Mouse (Mus musculus) embryo, embryonic 10.5 days (tissue): ENCODE results near the gene Cmah.

Experiments used
- DNase-seq: peaks from one replicate; pipeline ENCODE4 v3.0.0-alpha.2; 2015; ENCODE audit warnings: low spot score

Cmah gene

DNA sequence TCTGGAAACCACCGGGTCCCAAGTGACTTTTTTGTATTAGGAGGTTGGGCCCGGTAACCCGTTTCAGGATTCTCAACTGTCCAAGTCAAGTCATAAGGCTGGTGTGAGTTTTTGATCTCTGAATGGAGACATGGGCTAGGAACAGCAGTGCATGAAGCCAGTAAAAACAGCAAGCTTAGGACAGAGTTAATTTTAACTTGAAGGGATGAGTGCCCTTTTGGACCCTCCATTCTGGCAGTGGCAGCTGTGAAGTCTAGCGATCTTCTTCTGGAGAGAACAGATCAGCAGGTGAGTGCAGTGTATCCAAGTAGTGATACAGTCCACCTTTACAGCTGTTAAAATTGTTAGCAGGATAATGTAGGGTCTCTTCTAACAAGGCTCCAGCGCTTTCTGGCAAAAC is at the start of gene Cmah:
Cmah (plus strand) TSS at position 204 of the 400 bp plus-strand sequence.
- DNase-seq: no peak

DNA sequence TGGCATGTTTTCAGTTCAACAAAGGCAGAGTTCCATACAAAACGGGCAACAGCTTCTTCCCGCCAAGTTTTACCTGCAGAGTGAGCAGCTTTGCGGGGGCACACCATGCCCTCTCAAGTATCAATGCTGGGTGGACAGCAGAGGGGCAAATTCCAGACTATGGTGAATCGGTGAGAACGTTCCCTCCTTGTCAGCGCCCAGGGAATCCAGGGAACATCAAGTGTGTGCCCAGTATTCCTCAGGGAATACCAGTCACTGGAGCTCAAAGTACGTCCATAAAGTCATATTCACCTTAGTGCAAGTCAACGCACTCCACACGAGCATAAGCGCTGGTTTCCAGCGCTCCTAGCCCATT is 47.8 kb upstream of the Cmah start:
- DNase-seq: no peak

- DNase-seq: peak; percentile 35
Measured at GRCm38 (mm10) chr13:24279762-24280438, 47.3 kb upstream of the Cmah start.

DNA sequence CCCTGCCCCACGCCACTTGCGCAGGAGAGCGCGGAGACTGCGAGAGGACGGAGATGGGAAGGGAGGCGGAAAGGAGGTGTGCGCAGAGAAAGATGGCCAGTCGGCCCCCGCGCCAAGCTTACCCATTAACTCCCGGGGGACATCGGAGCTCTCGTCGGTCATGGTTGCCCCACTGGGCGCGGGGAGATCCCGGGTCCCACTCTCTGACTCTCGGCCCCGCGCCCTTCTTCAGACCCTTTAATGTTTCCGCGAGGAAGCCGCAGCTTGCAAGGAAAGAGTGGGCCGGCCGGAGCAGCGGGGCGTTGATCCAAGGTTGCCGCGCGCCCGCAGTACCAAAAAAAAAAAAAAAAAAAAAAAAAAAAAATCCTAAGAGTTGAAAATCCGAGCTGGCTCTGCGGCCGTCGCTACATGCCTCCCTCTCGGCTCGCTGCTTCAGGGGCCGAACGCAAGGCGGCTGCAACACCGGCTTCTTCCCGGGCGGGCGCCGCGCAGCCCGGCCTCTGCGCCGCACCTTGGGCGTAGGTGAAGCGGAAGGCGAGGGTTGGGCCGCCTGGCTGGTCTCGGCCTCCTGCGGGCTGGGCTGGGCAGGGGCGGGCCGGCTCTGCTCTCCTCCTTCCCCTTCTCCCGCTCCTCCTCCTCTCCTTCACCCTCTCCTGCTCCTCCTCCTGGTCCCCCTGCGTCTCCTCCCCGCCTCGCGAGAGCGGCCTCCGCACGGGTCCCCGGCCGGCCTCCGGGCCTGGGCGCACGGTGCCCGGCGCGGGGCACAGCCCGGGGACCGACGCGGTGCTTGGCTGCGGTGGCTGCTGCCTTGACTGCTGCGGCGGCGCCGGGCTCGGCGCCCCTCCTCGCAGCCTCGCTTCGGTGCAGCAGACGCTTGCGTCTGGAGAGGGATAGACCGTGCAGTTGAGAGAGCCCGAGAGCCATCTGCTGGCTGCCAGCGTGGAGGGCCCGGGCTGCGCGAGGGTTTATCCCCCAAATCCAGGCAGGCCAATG is 46.5 kb upstream of the Cmah start, which contains the start of gene Carmil1:
Carmil1 (minus strand) TSS at position 357 of the 993 bp plus-strand sequence.
- peak; percentile 89 for DNase-seq

- no peak for DNase-seq
Measured at GRCm38 (mm10) chr13:24287381-24287780, 39.8 kb upstream of the Cmah start.

- DNase-seq: peak; percentile 81
Measured at GRCm38 (mm10) chr13:24297252-24297651, 30.0 kb upstream of the Cmah start.

- no peak for DNase-seq
Measured at GRCm38 (mm10) chr13:24305486-24305885, 21.7 kb upstream of the Cmah start.

GRCm38 (mm10) chr13:24306248-24306647 is 21.0 kb upstream of the Cmah start:
- DNase-seq: no peak

- DNase-seq: no peak
Measured at GRCm38 (mm10) chr13:24311011-24311940, 15.9 kb upstream of the Cmah start.

DNA sequence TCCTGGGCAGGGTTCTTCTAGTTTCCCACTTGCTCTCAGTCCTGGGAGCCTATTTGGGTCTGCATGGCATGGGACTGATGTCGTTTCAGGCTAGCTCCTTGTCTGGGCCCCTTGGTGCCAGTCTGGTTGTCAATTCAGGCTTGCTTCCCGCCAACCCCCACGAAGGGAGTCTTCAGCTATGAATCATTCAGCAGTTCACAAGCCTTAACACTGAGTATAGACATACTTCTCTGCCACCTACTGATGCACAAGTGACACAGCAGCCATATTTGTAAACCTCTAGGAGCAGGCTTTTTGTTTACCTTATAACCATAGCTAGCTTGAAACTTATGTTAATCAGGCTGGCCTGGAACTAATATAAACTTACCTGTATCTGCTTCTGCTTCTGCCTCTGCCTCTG is 10.6 kb upstream of the Cmah start:
- no peak for DNase-seq

DNA sequence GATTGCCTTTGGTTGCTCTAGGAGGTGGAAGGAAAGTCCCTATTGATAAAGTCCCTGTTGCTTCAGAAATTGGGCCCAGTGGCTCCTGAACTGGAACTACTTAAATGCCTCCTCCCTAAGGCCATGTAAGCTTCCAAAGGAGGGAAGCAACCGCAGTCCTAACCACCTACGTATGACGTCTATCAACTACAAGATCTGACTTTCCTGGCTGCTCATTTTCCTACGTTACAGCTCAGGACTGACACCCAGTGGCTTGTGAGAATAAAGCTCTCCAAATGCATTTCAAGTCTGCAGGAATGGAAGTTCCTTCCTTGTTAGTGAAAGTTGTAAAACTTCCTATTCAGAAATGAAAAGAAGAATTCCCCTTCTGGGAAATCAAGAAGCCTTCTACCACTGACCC is 8.6 kb upstream of the Cmah start:
- peak; percentile 64 for DNase-seq

DNA sequence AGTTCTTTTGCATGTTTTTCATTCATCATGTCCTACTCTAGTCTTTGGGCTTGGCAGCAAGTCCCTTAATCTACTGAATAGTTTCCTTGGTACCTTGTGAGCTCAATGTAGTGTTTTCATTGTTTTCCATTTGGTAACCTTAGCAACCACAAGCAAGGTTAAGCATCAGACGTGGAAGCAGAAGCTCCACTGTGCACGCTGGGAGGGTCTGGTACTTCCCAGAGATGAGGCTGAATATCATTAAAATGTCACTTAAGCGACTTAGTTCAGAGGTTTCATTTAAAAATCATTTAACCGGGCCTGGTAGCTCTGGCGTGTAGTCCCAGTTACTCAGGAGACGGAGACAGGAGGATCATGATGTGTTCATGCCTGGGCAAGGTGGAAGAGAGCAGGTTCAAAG is 5.9 kb upstream of the Cmah start:
- no peak for DNase-seq

DNA sequence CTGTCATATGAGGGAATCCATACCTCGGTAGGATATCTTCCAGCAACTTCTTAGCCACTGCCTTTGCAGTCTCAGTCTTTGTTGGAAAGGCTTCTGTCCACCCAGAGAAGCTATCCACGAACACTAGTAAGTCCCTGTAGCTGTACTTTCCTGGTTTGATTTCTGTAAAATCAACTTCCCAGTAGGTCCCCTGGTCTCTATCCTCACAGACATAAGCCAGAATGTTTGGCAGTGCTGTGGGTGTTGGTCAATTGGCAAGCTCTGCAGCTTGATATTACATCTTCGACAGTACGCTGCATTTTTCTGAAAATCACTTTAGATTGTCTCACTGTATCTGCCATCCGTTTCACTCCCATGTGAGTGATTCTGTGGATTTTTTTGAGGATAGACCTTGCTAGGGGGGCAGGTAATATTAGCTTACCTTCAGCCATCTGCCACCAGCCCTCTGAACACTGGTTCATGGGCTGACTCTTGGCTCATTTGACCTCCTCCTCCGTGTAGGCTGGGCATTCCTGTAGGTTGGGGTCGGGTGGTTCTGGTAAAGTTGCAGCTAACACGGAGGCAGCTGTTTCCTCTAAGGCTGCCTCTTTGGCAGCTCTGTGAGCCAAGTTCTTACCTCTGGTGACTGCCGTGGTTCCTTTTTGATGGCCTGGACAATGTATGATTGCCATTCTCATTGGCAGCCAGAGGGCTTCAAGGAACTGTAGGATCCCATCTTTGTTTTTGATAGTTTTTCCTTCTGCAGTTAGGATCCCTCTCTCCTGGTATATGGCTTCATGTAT is 1.0 kb downstream of the Cmah start:
- DNase-seq: no peak

DNA sequence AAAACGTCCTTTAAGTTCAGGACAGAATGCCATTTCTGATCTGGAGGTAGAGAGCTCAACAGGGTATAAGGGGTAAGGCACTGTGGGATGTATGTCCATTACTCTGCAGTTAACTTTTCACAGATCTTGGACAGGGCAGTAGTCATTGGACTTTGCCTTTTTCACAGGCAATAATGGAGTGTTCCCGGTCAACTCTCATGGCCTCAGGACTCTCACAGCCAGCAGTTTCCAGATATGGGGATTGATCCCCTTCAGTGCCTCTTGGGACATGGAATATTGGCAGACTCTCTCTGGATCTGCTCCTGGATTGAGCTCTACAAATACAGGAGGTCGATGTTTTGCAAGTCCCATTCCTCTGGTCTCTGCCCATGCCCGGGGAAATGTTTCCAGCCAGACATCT is 2.9 kb downstream of the Cmah start:
- no peak for DNase-seq

GRCm38 (mm10) chr13:24330836-24331523 is 3.8 kb downstream of the Cmah start:
- no peak for DNase-seq

GRCm38 (mm10) chr13:24332537-24332936 is 5.3 kb downstream of the Cmah start:
- DNase-seq: no peak

DNA sequence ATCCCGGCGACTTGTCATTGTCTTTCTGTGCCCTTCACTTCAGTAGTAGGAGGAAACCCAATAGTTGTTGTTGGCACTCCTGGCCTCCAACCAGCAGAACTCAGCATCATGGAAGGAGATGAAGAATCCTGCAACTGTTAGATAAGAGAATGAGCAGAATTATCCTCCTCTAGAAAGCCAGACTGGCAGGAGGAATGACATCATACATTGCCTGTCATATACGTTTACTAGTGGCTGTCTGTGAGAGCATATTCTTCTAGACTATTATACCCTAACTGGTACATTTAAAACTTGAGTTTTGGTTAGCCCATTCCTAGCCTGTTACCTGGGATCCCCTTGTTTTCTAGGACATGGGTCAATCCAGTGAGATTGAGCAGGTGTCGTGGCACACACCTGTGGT is 9.6 kb downstream of the Cmah start:
- DNase-seq: no peak

DNA sequence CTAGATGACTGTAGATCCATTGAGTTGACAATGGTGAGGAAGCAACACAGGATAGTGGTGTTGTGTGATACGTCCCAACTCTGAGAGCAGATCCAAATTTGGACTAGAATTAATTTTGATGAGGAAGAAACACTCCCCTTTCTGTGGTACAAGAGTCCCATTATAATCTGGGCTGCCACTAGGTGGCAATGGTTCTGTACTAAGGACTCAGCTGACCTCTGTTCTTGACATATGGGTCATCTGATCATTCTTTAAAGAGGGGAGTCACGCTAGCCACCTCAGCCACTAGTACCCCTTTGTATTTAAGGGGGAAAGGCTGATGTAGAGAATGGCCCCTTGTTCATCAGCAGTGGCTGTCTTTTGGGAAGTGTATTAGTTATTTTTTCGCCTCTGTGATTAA is 10.7 kb downstream of the Cmah start:
- peak; percentile 63 for DNase-seq

DNA sequence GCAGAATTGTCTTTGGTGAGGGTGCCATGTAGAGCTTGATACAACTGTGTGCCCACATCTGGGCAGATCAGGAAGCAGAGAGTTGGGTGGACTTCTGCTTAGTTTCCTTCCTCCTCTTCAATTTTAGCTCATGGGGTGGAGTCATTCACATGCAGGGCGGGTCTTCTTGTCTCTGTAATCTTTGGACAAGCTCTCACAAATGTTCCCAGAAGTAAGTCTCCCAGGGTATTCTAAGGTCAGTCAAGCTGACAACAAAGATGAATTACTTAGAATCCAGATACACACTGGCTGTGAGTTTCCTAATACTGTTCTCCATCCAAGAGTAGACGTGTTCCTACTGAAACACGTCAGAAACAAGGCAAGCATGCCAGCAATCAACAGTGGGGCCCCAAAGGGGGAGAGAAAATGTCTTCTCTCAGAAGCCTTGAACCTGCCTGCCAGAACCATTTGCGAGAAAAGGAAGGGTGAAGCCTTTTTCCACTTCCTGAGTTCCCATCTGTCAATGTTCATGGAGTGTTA is 11.2 kb downstream of the Cmah start:
- no peak for DNase-seq

DNA sequence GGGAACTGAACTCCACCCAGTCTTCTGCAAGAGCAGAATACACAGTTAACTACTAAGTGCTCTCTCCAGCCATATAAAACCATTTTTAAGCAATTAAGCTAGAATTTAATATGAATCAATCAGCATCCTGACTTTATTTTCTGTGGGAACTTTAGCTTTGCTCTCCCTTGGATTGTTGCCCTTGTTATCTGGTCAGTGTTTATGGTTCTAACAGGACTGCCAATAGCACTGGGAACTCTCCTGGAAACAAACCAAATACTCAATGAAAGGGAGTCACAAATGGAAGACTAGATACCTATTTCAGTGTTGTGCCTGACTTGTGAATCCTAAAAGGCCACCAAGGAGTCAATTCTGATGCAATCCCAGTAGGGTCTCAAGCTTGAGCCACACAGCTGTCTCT is 12.7 kb downstream of the Cmah start:
- no peak for DNase-seq
